Mouse (Mus musculus) mesoderm, embryonic 11.5 days (tissue): ENCODE measurements around the gene Crhr1.

Source experiments
- DNase-seq: peaks from one replicate; pipeline ENCODE4 v3.0.0-alpha.2; 2012; ENCODE audit warnings: low read depth, low spot score

Crhr1 gene

DNA sequence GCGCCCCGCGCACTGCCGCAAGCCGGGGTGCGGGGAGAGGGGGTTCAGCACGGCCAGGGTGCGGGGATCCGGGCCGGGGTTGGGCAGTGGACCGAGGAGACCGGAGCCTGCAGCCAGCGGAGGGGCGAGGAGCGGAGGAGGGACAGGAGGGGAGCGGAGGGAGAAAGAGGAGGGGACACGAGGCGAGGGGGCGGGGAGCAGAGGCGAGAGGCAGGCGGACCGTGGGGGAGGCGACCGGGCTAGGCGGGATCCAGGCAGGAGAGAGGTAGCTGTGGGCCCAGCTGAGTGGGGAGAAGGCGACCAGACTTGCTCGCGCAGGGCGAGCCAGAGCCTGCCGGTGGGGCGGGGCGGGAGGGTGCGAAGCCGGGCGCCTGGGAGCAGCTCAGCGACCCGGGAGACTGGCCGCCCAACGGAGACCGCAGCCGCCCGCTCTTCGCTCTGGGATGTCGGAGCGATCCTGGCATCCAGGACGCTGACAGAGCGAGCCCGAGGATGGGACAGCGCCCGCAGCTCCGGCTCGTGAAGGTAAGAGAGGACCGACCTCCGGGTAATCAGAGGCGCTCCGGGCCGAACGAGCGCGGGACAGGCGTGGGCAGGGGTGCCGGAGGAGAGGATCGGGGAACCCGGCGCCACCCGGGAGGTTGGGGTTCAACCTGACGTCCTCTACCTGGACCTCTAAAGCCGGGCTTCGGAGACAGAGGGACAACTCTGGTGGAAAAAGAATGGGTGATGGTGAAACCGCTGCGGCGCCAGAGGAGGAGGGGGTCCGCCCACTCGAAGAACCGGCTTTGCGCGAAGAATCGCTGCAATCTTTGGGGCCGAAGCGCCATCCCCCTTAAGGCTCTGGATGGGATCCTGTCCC is at the start of gene Crhr1:
Gene Crhr1, plus strand, starts transcription at position 276 of the 862 bp plus-strand sequence.
- DNase-seq: peak; percentile 40

- DNase-seq: no peak
Measured at GRCm38 (mm10) chr11:104083248-104083647, 49.4 kb upstream of the Crhr1 start.

DNA sequence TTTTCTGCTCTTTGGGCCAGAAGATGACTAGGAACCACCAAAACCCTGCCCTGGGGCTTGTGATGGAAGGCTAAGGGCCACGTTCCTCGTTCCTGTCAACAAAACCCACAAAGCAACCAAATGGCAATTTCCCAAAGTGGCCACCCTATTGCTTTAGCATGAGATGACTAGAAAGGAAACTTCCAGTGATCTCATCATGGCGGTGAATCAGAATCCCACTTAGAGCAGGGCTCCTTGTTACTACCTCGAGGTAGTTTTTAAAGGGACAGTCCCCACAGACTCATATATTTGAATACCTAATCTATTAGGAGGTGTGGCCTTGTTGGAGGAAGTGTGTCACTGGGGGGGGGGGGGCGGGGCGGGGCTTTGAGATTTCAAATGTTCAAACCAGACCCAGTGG is 48.9 kb upstream of the Crhr1 start:
- DNase-seq: no peak

GRCm38 (mm10) chr11:104088519-104088918 is 44.1 kb upstream of the Crhr1 start:
- DNase-seq: no peak

- DNase-seq: no peak
Measured at GRCm38 (mm10) chr11:104090769-104091168, 41.9 kb upstream of the Crhr1 start.

- DNase-seq: no peak
Measured at GRCm38 (mm10) chr11:104095151-104095550, 37.5 kb upstream of the Crhr1 start.

DNA sequence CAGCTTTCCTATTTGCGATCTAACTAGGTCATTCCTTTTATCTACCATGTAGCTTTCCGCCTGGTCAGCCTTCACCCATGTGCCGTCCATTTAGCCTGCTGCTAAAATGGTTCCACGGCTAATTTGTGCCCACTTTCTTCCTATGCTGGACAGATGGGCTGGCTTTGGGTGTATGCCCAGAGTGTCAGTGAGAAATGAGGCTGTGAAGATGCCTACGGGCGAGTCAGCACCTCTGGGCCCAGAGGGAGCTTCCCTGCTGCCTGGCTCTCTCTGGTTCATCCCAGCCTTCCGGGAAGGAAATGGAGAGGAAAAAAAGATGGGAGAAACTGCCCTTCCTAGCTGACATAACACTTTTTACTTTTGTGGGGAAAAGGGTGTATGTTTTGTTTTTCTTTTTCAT is 36.1 kb upstream of the Crhr1 start:
- DNase-seq: no peak

DNA sequence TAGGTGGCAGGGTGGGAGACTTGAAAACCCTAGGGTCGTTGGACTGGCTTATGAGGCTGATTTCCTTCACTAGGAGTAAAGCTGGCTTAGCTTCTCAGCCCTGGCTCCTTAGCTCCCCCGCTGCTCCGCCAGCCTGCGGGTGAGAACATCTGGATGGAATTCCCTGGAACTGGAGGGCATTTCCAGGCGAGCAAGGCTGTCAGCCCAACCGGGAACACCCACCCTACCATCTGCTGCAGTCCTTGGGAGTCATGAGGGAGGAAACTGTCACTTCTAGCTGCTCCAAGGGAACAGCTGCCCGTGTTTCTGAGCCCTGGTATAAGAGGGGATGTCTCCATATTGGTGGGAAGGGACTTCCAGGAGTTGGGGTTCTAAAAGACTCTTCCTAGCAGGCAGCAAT is 33.1 kb upstream of the Crhr1 start:
- peak; percentile 24 for DNase-seq

- DNase-seq: no peak
Measured at GRCm38 (mm10) chr11:104102641-104103040, 30.0 kb upstream of the Crhr1 start.

DNA sequence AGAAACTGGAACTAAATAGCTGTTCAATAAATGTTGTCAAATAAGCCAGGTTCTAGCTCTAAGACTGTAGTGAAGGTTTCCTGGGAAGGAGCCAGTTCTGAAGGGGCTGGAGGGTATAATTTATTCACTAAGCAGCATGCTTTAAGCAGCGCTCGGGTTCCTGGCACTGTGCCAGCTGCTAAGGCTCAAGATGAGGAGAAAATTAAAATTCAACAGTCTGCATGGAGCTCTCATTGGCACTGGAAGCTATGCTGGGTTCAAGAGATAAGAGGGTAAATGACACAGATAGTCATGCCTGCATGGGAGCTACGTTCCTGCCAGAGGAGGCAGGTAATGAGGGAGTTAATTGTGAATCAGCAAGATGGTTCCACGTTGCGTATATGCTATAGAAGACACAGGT is 26.3 kb upstream of the Crhr1 start:
- DNase-seq: peak; percentile 32

GRCm38 (mm10) chr11:104106969-104107368 is 25.7 kb upstream of the Crhr1 start:
- no peak for DNase-seq

- DNase-seq: no peak
Measured at GRCm38 (mm10) chr11:104110366-104110765, 22.3 kb upstream of the Crhr1 start.

DNA sequence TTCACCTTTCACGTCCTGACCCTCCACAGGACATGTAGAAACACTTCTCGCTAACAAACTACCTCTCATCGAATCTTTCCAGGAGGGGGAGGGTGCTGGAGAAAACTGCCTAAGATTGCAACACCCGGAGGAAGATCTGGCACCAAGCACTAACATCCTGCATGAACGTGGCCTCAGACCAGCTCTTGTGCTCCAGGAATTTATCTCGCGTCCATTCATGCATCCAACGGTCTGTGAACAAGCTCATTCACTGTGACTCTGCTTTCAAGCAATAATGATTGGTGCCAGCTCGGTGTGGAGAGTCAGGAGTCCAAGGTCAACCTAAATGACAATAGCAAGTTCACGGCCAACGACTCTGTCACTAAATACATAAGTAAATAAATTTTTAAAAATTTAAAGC is 20.8 kb upstream of the Crhr1 start:
- no peak for DNase-seq

- no peak for DNase-seq
Measured at GRCm38 (mm10) chr11:104113699-104114098, 19.0 kb upstream of the Crhr1 start.

DNA sequence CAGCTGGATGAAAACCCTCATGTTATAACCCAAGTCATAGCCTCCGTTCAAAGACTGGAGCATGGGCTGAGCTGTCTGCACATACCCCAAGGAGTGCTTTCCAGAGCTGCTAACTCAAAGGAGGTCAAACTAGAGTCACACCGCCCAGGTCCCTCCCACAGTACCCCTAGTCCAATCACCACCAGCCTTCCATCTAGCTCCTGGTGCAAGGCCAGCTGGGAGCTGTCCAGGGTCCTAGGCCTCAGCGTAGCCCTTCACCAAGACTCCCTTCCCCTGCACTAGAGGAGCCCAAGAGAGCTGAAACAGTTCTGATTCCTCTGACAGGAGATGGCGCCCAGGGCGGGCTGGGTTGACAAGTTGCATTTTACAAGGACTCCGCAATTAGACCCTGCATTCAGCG is 18.0 kb upstream of the Crhr1 start:
- peak; percentile 95 for DNase-seq

- no peak for DNase-seq
Measured at GRCm38 (mm10) chr11:104118356-104118755, 14.3 kb upstream of the Crhr1 start.

DNA sequence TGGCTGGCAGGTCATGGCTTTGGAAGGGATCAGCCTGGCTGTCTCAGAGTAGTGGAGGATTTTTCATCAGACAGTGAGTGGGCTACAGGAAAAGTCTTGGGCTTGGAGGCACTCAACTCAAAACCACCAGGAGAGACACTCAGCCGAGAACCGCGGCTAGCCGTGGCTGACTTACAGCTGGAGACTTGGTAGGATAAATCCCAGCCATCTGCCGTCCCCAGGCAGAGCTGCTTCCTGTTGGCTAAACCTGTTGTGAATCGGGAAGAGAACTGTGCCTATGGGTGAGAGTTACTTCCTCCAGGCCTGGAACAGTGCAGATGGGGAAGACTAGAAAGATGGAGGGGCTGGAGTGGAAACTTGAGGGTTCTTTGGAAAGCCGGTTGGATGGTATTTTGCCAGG is 9.7 kb upstream of the Crhr1 start:
- DNase-seq: no peak

- DNase-seq: no peak
Measured at GRCm38 (mm10) chr11:104123479-104123878, 9.2 kb upstream of the Crhr1 start.

- no peak for DNase-seq
Measured at GRCm38 (mm10) chr11:104124582-104124981, 8.1 kb upstream of the Crhr1 start.

- DNase-seq: no peak
Measured at GRCm38 (mm10) chr11:104129466-104129865, 3.2 kb upstream of the Crhr1 start.

DNA sequence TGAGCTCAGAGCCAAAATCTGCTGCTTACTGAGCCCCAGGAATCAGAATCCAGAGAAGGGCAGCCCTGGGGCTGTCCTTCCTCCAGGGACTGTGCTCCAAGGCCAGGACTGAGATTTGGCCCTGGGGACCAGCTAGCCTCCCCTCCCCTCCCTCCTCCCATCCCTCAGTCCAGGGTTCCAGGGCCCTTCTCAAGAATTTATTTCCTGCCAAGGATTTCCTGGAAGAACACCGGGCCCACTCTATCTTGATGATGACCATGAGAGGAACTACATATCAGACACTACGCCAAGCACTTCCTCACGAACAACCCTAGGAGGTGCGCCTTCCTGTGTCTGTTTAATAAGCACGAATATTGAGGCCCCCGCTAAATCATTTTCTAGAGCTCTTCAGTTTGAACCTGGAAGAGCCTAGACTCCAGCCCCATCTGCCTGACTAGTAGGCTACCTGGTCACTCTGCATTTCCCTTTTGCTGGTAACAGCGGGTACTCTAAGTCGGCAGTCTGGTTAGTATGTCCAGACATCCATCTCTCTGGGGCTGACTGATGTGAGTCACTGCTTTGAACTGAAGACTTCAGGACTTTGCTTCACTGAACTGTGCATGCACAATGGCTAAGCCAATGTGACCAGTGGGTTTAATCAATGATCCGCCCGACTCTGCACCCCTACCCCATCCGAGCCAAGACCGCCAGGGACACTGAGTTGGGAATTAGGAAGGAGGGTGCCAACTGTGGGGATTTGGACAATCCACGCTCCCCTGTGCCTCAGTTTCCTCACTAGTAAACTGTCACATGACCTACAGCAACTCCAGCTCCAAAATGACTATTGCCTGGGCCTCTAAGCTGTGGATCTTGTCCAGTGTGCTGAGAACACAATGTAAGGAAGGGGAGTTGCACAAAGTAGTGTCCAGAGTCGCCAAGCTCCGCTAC is 1.7 kb upstream of the Crhr1 start:
- DNase-seq: no peak

DNA sequence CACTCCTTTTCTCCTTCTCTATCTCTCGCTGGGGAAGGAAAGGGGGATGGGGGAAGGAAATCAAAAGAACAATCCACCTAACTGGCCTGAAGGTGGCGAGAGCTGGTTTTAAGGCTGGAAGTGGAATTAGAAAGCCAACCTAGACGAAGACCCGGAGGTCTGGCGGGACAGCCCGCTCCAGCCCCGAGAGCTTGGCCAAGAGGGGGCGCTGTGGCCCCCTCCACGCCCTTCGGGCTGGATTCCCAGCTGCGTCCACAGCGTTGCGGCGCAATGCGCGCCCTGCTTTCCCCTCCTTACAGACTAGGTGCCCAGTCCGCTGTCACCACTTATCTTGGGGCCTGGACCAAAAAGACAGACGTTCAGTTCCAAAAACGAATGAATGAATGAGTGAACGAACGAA is 899 bp upstream of the Crhr1 start:
- DNase-seq: peak; percentile 84
